Mouse (Mus musculus) heart, embryonic 10.5 days (tissue): ENCODE measurements at regions not wholly inside any gene's neighbourhood (a gene's known extent, or its start where the extent isn't known, plus 50 kb on each side); places are given as distances from the start of the nearest gene placed in this dataset.

Experiments
- DNase-seq: peaks from one replicate; pipeline ENCODE4 v3.0.0-alpha.2; 2017; ENCODE audit warnings: low spot score
- H3K27ac ChIP-seq: fragments of 300-500 bp; sonication (generic); 2 replicates; pipeline ENCODE4 v1.5.1; 2016; ENCODE audit warnings: mild to moderate bottlenecking
- H3K27me3 ChIP-seq: fragments of 300-500 bp; sonication (generic); 2 replicates; pipeline ENCODE4 v1.6.1; 2016; ENCODE audit warnings: mild to moderate bottlenecking; ENCODE audit not compliant: poor library complexity, insufficient read depth, severe bottlenecking
- H3K36me3 ChIP-seq: fragments of 300-500 bp; sonication (generic); 2 replicates; pipeline ENCODE4 v1.6.1; 2016; ENCODE audit warnings: mild to moderate bottlenecking, moderate library complexity
- H3K4me1 ChIP-seq: fragments of 300-500 bp; sonication (generic); 2 replicates; pipeline ENCODE4 v1.6.1; 2016; ENCODE audit warnings: mild to moderate bottlenecking
- H3K4me3 ChIP-seq: fragments of 300-500 bp; sonication (generic); 2 replicates; pipeline ENCODE4 v1.5.1; 2016; ENCODE audit warnings: mild to moderate bottlenecking, moderate library complexity
- H3K9me3 ChIP-seq: fragments of 300-500 bp; sonication (generic); 2 replicates; pipeline ENCODE4 v1.6.1; 2016; ENCODE audit warnings: mild to moderate bottlenecking, moderate library complexity
- WGBS: fragments of 180-500 bp; shearing (Covaris S2); methylation state at CpG from one replicate; pipeline ENCODE4 v1.1.7; 2016; 5-methylcytosine and 5-hydroxymethylcytosine counted together

- 24% methylated on average over 3 of the region's 3 CpGs for WGBS
- no peaks in the 10 kb centered on the region for H3K27me3 ChIP-seq
- no peaks in the 10 kb centered on the region for H3K4me1 ChIP-seq
- no peak overlapping the region for H3K4me3 ChIP-seq
- H3K36me3 ChIP-seq: no peaks in the 10 kb centered on the region
- DNase-seq: no peak
- no peaks in the 10 kb centered on the region for H3K9me3 ChIP-seq
- H3K27ac ChIP-seq: no peak overlapping the region
These were observed 209.8 kb upstream of the Usp25 start for GRCm38 (mm10) chr16:76803725-76804124.

GRCm38 (mm10) chr16:76786405-76787155 is 226.9 kb upstream of the Usp25 start:
- WGBS: 68% methylated on average over 6 of the region's 6 CpGs
- no peaks in the 10 kb centered on the region for H3K36me3 ChIP-seq
- no peaks in the 10 kb centered on the region for H3K4me1 ChIP-seq
- H3K27ac ChIP-seq: no peak overlapping the region
- H3K4me3 ChIP-seq: no peak overlapping the region
- DNase-seq: no peak
- H3K9me3 ChIP-seq: no peaks in the 10 kb centered on the region
- H3K27me3 ChIP-seq: no peaks in the 10 kb centered on the region

GRCm38 (mm10) chr16:76782656-76783055 is 230.8 kb upstream of the Usp25 start:
- 82% methylated on average over 5 of the region's 5 CpGs for WGBS
- H3K4me3 ChIP-seq: no peak overlapping the region
- H3K9me3 ChIP-seq: no peaks in the 10 kb centered on the region
- no peak overlapping the region for H3K27ac ChIP-seq
- no peak for DNase-seq
- H3K27me3 ChIP-seq: no peaks in the 10 kb centered on the region
- no peaks in the 10 kb centered on the region for H3K36me3 ChIP-seq
- no peaks in the 10 kb centered on the region for H3K4me1 ChIP-seq

- Histone ChIP-seq H3K27ac (no peak overlapping the region), H3K36me3 (no peaks in the 10 kb centered on the region), H3K27me3 (no peaks in the 10 kb centered on the region), H3K4me3 (no peak overlapping the region), H3K9me3 (no peaks in the 10 kb centered on the region), H3K4me1 (no peaks in the 10 kb centered on the region)
- DNase-seq: no peak
- 70% methylated on average over 2 of the region's 2 CpGs for WGBS
These were observed 237.7 kb upstream of the Usp25 start for GRCm38 (mm10) chr16:76775790-76776189.

GRCm38 (mm10) chr16:76774032-76774431 is 239.5 kb upstream of the Usp25 start:
- no peak for DNase-seq
- Histone ChIP-seq H3K36me3 (no peaks in the 10 kb centered on the region), H3K27me3 (no peaks in the 10 kb centered on the region), H3K4me3 (no peak overlapping the region), H3K27ac (no peak overlapping the region), H3K9me3 (no peaks in the 10 kb centered on the region), H3K4me1 (no peaks in the 10 kb centered on the region)
- 86% methylated on average over 8 of the region's 8 CpGs for WGBS

- no peak overlapping the region for H3K27ac ChIP-seq
- no peaks in the 10 kb centered on the region for H3K4me1 ChIP-seq
- no peaks in the 10 kb centered on the region for H3K27me3 ChIP-seq
- no peaks in the 10 kb centered on the region for H3K36me3 ChIP-seq
- H3K4me3 ChIP-seq: no peak overlapping the region
- no peaks in the 10 kb centered on the region for H3K9me3 ChIP-seq
- no peak for DNase-seq
These were observed 240.0 kb upstream of the Usp25 start for GRCm38 (mm10) chr16:76773466-76773865.

- Histone ChIP-seq H3K27ac (no peak overlapping the region), H3K4me3 (no peak overlapping the region), H3K36me3 (no peaks in the 10 kb centered on the region), H3K27me3 (no peaks in the 10 kb centered on the region), H3K4me1 (0 out of 2 replicates have a peak, but pooled peaks cover 3% of the 10 kb centered on the region), H3K9me3 (no peaks in the 10 kb centered on the region)
- DNase-seq: no peak
- 78% methylated on average over 9 of the region's 9 CpGs for WGBS
These were observed 244.9 kb upstream of the Usp25 start for GRCm38 (mm10) chr16:76768607-76769006.

GRCm38 (mm10) chr16:76766636-76767035 is 246.9 kb upstream of the Usp25 start:
- no peak overlapping the region for H3K4me3 ChIP-seq
- peaks cover 6% of the 10 kb centered on the region; the same call in 1 of the 2 replicates for H3K4me1 ChIP-seq
- H3K27ac ChIP-seq: no peak overlapping the region
- DNase-seq: no peak
- 27% methylated on average over 3 of the region's 3 CpGs for WGBS
- H3K36me3 ChIP-seq: no peaks in the 10 kb centered on the region
- H3K27me3 ChIP-seq: no peaks in the 10 kb centered on the region
- no peaks in the 10 kb centered on the region for H3K9me3 ChIP-seq

- H3K4me1 ChIP-seq: peaks cover 6% of the 10 kb centered on the region; the same call in 1 of the 2 replicates
- no peak overlapping the region for H3K4me3 ChIP-seq
- H3K27me3 ChIP-seq: no peaks in the 10 kb centered on the region
- 42% methylated on average over 7 of the region's 7 CpGs for WGBS
- H3K9me3 ChIP-seq: no peaks in the 10 kb centered on the region
- H3K27ac ChIP-seq: no peak overlapping the region
- no peak for DNase-seq
- no peaks in the 10 kb centered on the region for H3K36me3 ChIP-seq
These were observed 248.0 kb upstream of the Usp25 start for GRCm38 (mm10) chr16:76765536-76765935.

GRCm38 (mm10) chr16:76764994-76765393 is 248.5 kb upstream of the Usp25 start:
- H3K4me1 ChIP-seq: peaks cover 6% of the 10 kb centered on the region; the same call in 1 of the 2 replicates
- no peak overlapping the region for H3K27ac ChIP-seq
- no peak for DNase-seq
- no peaks in the 10 kb centered on the region for H3K36me3 ChIP-seq
- 71% methylated on average over 5 of the region's 5 CpGs for WGBS
- H3K27me3 ChIP-seq: no peaks in the 10 kb centered on the region
- no peak overlapping the region for H3K4me3 ChIP-seq
- H3K9me3 ChIP-seq: no peaks in the 10 kb centered on the region

GRCm38 (mm10) chr16:76762619-76763283 is 250.8 kb upstream of the Usp25 start:
- no peak for DNase-seq

GRCm38 (mm10) chr16:76761848-76762247 is 251.7 kb upstream of the Usp25 start:
- Histone ChIP-seq H3K27me3 (no peaks in the 10 kb centered on the region), H3K4me1 (peaks cover 6% of the 10 kb centered on the region; the same call in 1 of the 2 replicates), H3K4me3 (no peak overlapping the region), H3K36me3 (no peaks in the 10 kb centered on the region), H3K9me3 (no peaks in the 10 kb centered on the region), H3K27ac (no peak overlapping the region)
- DNase-seq: no peak
- 51% methylated on average over 1 of the region's 1 CpGs for WGBS

More at GRCm38 (mm10) chr16:76762619-76763283, 250.8 kb upstream of the Usp25 start:
- no peak overlapping the region for H3K27ac ChIP-seq
- H3K4me1 ChIP-seq: peaks cover 6% of the 10 kb centered on the region; the same call in 1 of the 2 replicates
- H3K4me3 ChIP-seq: no peak overlapping the region
- WGBS: 29% methylated on average over 8 of the region's 8 CpGs
- H3K27me3 ChIP-seq: no peaks in the 10 kb centered on the region
- H3K36me3 ChIP-seq: no peaks in the 10 kb centered on the region
- no peaks in the 10 kb centered on the region for H3K9me3 ChIP-seq

- Histone ChIP-seq H3K4me1 (peaks cover 3% of the 10 kb centered on the region; the same call in 1 of the 2 replicates), H3K27me3 (no peaks in the 10 kb centered on the region), H3K27ac (no peak overlapping the region), H3K4me3 (no peak overlapping the region), H3K36me3 (no peaks in the 10 kb centered on the region), H3K9me3 (no peaks in the 10 kb centered on the region)
- DNase-seq: no peak
- 77% methylated on average over 1 of the region's 1 CpGs for WGBS
These were observed 252.5 kb upstream of the Usp25 start for GRCm38 (mm10) chr16:76761004-76761403.
